Mouse (Mus musculus) limb, embryonic 11.5 days (tissue): ENCODE measurements around the gene Pgpep1. TPM values are rescaled to one million over a fixed set of nuclear protein-coding genes. Genes with fewer than 3 reads are reported as not detected.

Experiments used
- ATAC-seq: fragments of 200-750 bp; cut with Nextera tagmentation; 2 replicates; pipeline ENCODE4 v1.8.0; 2017; ENCODE audit warnings: low read depth; ENCODE audit not compliant: insufficient number of reproducible peaks, low FRiP score, low TSS enrichment
- DNase-seq: peaks from one replicate; pipeline ENCODE4 v3.0.0-alpha.2; 2015; ENCODE audit warnings: low spot score
- H3K27ac ChIP-seq: fragments of 300-500 bp; sonication (generic); replicated peaks from 2 replicates; pipeline ENCODE4 v1.5.1; 2014; ENCODE audit warnings: low read depth, mild to moderate bottlenecking, low read length
- H3K27me3 ChIP-seq: fragments of 300-500 bp; sonication (generic); 2 replicates; pipeline ENCODE4 v1.6.1; 2014; ENCODE audit warnings: mild to moderate bottlenecking, low read length, mixed read lengths; ENCODE audit not compliant: control insufficient read depth, insufficient read depth
- H3K36me3 ChIP-seq: fragments of 300-500 bp; sonication (generic); 2 replicates; pipeline ENCODE4 v1.6.1; 2014; ENCODE audit warnings: mild to moderate bottlenecking, low read length, moderate library complexity, mixed read lengths; ENCODE audit not compliant: control insufficient read depth, insufficient read depth
- H3K4me1 ChIP-seq: fragments of 300-500 bp; sonication (generic); 2 replicates; pipeline ENCODE4 v1.6.1; 2014; ENCODE audit warnings: low read length, mixed read lengths; ENCODE audit not compliant: control insufficient read depth, insufficient read depth
- H3K4me2 ChIP-seq: fragments of 300-500 bp; sonication (generic); 2 replicates; pipeline ENCODE4 v1.6.1; 2014; ENCODE audit warnings: low read depth, mild to moderate bottlenecking, moderate library complexity; ENCODE audit not compliant: severe bottlenecking
- H3K4me3 ChIP-seq: fragments of 300-500 bp; sonication (generic); 2 replicates; pipeline ENCODE4 v1.5.1; 2014; ENCODE audit warnings: low read depth, low read length
- H3K9ac ChIP-seq: fragments of 300-500 bp; sonication (generic); 2 replicates; pipeline ENCODE4 v1.6.1; 2014; ENCODE audit warnings: mild to moderate bottlenecking, low read length
- H3K9me3 ChIP-seq: fragments of 300-500 bp; sonication (generic); 2 replicates; pipeline ENCODE4 v1.6.1; 2016; ENCODE audit warnings: low read length; ENCODE audit not compliant: control insufficient read depth
- WGBS: fragments of 180-500 bp; shearing (Covaris S2); extraction: QIAGEN DNeasy Blood & Tissue Kit; methylation state at CpG from one replicate; pipeline ENCODE4 v1.1.7; 2014; 5-methylcytosine and 5-hydroxymethylcytosine counted together
- polyA plus RNA-seq: library from polyadenylated mRNA; unstranded; fragments of >200 nt; fragmentation: Nextera tagmentation; extraction: Ambion mirVana; gene quantifications from 2 replicates; pipeline ENCODE4 v1.2.1, GENCODE M21; 2014

Gene Pgpep1
- polyA plus RNA-seq, 1 experiment from 2014 or later, result 59.4 TPM

GRCm38 (mm10) chr8:70596775-70597416, 63.3 kb downstream of the Pgpep1 start:
- Histone ChIP-seq H3K27me3 (0 out of 2 replicates have a peak, but pooled peaks cover 2% of the 10 kb centered on the region), H3K36me3 (peaks cover 14% of the 10 kb centered on the region), H3K9me3 (no peaks in the 10 kb centered on the region), H3K4me1 (peaks cover 60% of the 10 kb centered on the region), H3K27ac (no peak overlapping the region), H3K4me3 (no peak overlapping the region), H3K9ac (no peak overlapping the region), H3K4me2 (no peak overlapping the region)
- ATAC-seq (no peak), DNase-seq (peak; percentile 49)
- 84% methylated on average over 17 of the region's 17 CpGs for WGBS

Other genes starting within 250 kb of the Pgpep1 start
- gene Crtc1, start 220.8 kb downstream of the Pgpep1 start, polyA plus RNA-seq, result 16.6 and 19.8 TPM in 2 replicates
- 18.9 and 21.7 TPM in 2 replicates for gene Klhl26, start 183.4 kb downstream of the Pgpep1 start, polyA plus RNA-seq
- 20.0 and 20.8 TPM in 2 replicates for gene Tmem59l, start 173.0 kb downstream of the Pgpep1 start, polyA plus RNA-seq
- gene Crlf1, start 167.2 kb downstream of the Pgpep1 start, polyA plus RNA-seq, result 85.8 and 102 TPM in 2 replicates
- gene Rex1bd, start 153.6 kb downstream of the Pgpep1 start, polyA plus RNA-seq, result 126 and 138 TPM in 2 replicates
- gene Uba52, start 149.6 kb downstream of the Pgpep1 start, polyA plus RNA-seq, result 926 and 927 TPM in 2 replicates
- 221 and 233 TPM in 2 replicates for gene Fkbp8, start 132.7 kb downstream of the Pgpep1 start, polyA plus RNA-seq
- gene Kxd1, start 132.4 kb downstream of the Pgpep1 start, polyA plus RNA-seq, result 47.0 and 47.6 TPM in 2 replicates
- gene Ell, start 120.9 kb downstream of the Pgpep1 start, polyA plus RNA-seq, result 19.5 and 20.1 TPM in 2 replicates
- 100 and 114 TPM in 2 replicates for gene Isyna1, start 66.0 kb downstream of the Pgpep1 start, polyA plus RNA-seq
- 167 and 177 TPM in 2 replicates for gene Ssbp4, start 51.5 kb downstream of the Pgpep1 start, polyA plus RNA-seq
- 0.57 TPM in 2 replicates for gene Lrrc25, start 44.2 kb downstream of the Pgpep1 start, polyA plus RNA-seq
- 0.15 TPM in 1 of 2 replicates, not detected in the other for gene Gdf15, start 27.9 kb downstream of the Pgpep1 start, polyA plus RNA-seq
- 356 and 388 TPM in 2 replicates for gene Lsm4, start 12.9 kb upstream of the Pgpep1 start, polyA plus RNA-seq
- gene Jund, start 38.6 kb upstream of the Pgpep1 start, polyA plus RNA-seq, result 104 and 109 TPM in 2 replicates
- not detected in 2 replicates for gene Iqcn, start 43.1 kb upstream of the Pgpep1 start, polyA plus RNA-seq
- gene Gm3336, start 58.2 kb upstream of the Pgpep1 start, polyA plus RNA-seq, result not detected in 2 replicates
- 0.08 and 0.13 TPM in 2 replicates for gene Pde4c, start 63.3 kb upstream of the Pgpep1 start, polyA plus RNA-seq
- gene Rab3a, start 94.3 kb upstream of the Pgpep1 start, polyA plus RNA-seq, result 11.6 and 12.3 TPM in 2 replicates
- 23.1 and 23.6 TPM in 2 replicates for gene Mpv17l2, start 100.6 kb upstream of the Pgpep1 start, polyA plus RNA-seq
- 46.9 and 48.3 TPM in 2 replicates for gene Pik3r2, start 116.3 kb upstream of the Pgpep1 start, polyA plus RNA-seq
- gene Mast3, start 144.7 kb upstream of the Pgpep1 start, polyA plus RNA-seq, result 11.7 and 14.6 TPM in 2 replicates
- gene Il12rb1, start 148.1 kb upstream of the Pgpep1 start, polyA plus RNA-seq, result not detected in 2 replicates
- 4.9 and 5.1 TPM in 2 replicates for gene Arrdc2, start 179.3 kb upstream of the Pgpep1 start, polyA plus RNA-seq
- gene Kcnn1, start 202.9 kb upstream of the Pgpep1 start, polyA plus RNA-seq, result 3.8 and 3.9 TPM in 2 replicates
- 154 and 161 TPM in 2 replicates for gene Ccdc124, start 213.5 kb upstream of the Pgpep1 start, polyA plus RNA-seq
- gene Slc5a5, start 232.4 kb upstream of the Pgpep1 start, polyA plus RNA-seq, result 0.09 and 0.34 TPM in 2 replicates
- 3,769 and 3,846 TPM in 2 replicates for gene Rpl18a, start 237.0 kb upstream of the Pgpep1 start, polyA plus RNA-seq
- 42.3 and 44.8 TPM in 2 replicates for gene Map1s, start 245.5 kb upstream of the Pgpep1 start, polyA plus RNA-seq